Mouse (Mus musculus): ENCODE results near the gene Rdh8.

DNA sequence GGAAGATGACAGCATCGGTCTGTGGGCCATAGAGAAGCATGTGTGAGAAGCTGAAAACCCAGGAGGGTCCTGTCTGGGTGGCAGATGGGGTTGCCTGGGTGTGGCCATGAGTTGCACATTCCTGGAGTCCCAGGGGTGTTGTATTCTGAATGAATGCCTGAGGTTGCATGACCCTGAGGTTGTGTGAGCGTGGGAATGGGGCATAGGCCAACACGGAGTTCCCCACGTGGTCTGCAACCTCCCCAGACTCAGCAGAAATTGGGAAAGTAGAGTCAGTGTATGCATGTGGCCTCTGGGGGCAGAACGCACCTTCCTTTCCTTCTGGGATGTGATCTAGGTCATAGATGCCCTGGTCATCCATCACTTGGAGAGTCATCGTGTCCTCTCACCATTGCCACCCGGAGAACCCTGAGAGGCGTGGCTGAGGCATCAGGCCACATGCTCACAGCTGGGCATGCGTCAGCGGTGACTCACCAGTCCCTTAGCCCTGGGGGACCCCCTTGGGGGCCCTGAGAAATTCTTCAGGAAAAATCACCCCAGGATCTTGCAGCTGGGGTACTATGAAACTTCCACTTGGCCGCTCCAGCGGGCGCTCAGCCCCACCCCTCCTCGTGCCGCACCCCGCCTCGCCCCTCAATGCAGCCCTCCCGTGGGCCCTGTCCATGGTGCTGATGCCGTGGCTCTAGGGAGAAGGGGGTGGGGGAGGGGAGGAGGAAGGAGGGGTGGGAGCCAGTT lies 5.6 kb upstream of the Rdh8 start:
- TF ChIP-seq CTCF (IDR thresholded peaks at IDR 0.05; ENCODE audit: insufficient read depth, low read depth, low read length) (no peak), POLR2A (IDR thresholded peaks at IDR 0.05; ENCODE audit: insufficient read depth, low read depth, low read length) (no peak)
